Mouse (Mus musculus) adrenal gland, postnatal 4 days (tissue): ENCODE measurements around the gene Uchl1. TPM values are rescaled to one million over a fixed set of nuclear protein-coding genes. Genes with fewer than 3 reads are reported as not detected.

ENCODE experiments used
- DNase-seq, 2 experiments: peaks; one replicate each; pipeline ENCODE4 v3.0.0; 2021 to 2022; ENCODE audit warnings: low spot score in 2 of 2, mixed read lengths in 2 of 2
- total RNA-seq, 2 experiments: library from RNA; stranded (reverse); gene quantifications; 2 replicates each; pipeline ENCODE4 v1.2.3; 2021

Gene Uchl1
- total RNA-seq, 2 experiments from 2014 or later: 219 to 249 TPM

DNA sequence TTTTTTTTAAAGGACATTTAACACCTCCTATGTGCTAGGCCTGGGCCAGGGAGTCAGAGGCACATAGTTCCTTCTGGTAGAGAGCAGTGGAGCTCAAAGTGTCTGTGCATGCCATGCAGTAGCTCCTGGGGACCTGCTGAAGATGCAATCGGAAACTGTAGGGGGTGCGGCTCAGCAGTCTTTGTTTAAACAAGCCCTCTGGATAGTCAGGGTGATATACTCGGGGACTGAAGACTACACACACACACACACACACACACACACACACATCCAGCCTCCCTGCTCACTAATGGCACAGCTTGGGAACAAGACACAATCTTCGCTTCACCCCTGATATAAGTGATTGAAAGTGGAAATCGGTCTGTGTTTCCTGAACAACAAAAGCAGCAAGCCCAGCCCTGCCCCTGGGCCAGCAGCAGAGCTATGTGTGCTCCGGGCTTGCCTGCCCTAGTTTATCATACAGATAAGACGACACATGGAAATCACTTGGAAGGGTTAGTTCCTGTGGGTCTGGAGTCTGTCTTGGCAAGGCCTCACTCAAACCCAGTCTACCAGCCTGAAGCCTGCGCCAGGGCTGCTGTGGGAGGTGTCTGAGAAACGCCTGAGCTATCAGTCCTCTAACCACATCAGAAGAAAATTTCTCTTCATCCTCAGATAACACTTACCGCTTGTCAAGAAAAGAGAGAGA, 27.6 kb downstream of the Uchl1 start:
- DNase-seq: no peak

DNA sequence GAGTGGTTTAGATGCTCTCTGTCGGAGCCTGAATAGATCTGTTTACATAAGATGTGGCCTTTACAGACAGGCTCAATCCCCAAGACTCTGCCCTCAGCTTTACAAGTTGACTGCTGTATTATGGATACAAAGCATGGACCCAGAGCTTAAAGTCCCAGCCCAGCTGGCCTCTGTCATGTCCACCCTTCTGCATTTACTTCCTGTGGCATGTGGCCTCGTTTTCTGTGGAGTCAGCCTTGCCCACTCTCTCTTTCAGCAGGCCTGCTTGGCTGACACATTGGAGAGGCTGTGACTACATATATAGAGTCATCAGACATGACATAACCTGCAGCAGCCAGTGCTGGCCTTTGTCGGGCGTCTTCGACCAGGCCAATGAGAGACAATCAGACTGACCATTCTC, 32.0 kb downstream of the Uchl1 start:
- DNase-seq: no peak

DNA sequence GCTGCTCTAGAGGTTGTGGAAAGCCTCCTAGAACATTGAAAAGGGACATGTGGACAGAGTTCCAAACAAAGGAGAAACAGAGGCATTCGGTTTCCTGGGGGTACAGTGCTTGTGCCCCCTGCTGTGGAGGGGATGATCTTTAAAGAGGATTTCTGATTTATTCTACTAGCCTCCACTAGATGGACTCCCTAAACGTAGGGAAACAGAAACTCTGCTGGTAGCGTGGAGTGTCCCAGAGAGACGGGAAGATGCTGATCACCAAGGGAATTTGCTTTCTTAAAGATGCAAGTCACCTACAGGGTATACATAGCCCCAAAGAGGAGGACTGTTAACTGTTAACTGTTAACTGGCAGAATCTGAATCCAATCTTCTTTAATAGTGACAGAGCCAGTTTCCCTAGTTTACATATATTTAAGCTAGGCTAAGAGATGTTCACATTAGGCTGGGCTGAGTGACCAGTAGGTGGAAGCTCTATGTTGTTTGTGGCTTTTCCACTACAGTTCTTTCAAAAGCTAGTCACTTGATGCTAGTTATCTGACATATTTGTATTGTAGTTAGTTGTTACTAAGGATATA, 34.6 kb downstream of the Uchl1 start:
- DNase-seq: no peak

DNA sequence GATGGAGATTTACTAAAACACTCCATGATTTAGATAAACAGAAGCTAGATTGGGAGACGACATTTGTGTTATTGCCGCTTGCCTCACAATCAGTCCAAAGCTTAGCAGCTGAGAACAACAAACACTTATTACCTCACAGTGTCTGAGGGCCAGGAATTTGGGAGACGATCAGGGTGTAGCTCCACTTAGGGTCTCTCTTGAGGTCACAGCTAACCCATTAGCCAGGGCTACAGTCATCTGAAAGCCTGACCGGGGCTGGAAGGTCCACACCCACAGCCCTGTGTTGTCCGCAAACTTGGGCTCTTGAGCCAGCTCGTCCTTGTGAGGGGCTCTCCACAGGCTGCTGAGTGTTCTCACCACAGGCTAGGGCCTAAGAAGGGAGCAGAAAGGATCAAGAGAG, 36.9 kb downstream of the Uchl1 start:
- DNase-seq: no peak

DNA sequence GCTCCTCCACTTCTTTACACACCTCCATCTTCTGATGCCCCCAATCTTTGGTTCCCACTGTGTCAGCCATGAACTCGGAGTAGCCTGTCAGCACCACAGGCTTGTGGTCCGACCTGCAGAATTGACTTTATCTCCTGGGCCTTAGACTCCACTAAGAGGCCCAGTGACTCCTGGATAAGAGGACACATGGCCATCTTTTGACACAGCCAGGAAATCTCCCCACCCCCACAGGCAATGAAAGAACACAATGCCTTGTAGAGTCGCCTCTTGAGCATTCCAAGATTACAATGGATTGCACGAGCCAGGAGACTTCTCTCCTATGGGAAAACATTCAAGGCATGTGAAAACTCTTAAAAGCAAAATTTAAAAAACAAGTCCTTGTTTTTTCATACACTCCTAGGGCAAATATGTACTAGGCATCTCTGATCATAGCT, 39.6 kb downstream of the Uchl1 start:
- no peak for DNase-seq

DNA sequence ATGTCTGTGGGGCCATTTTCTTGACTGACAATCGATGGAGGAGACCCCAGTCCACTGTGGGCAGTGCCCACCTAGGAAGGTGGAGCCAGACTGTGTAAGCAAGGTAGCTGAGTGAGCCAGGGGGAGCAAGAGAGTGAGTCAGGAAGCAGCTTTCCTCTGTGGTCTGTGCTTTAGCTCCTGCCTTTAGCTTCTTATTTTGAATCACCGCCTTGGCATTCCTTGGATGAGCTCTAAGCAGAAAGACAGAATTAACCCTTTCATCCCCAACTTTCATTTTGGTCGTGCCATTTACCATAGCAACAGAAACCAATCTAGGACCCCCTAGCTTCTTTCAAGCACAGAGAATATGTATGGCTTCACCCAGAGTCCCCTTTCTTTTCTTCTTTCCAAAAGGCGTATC, 42.0 kb downstream of the Uchl1 start:
- no peak for DNase-seq

DNA sequence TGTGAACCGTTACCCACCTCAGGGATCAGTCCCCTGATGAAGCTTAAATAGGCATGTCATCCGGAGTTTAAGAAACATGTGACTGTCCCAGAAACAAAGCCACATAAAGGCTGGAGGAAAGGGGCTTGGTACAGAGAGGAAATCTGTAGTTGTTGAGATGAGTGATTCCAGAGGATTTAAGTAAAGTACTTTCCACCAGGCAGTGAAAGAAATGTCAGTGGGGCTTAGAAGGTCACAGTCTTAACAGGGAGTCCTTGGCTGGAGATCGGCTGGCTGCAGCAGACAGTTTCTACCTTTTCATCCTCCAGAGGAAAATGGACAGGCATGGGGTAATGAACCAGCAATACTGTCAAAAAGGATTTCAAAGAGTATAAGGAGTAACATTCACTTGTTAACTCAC, 42.5 kb downstream of the Uchl1 start:
- DNase-seq: no peak

DNA sequence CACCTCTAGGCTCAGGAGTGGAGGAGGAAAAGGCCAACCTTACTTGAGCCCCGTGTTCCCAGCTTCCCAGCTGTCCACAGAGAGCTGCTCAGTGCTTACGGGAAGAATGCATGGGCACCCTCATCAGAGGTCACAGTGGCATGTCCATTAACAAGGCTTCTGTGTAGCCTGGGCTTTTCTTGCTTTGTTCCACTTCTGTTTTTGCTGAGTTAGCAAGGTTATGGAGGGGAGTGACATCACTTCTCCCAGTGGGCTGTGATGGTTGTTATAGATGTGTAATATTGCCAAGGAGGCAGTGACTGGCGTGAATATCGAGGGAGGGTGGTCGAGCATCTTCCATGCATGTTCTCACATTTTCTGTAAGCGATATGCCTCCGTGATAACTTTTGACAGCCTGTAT, 43.0 kb downstream of the Uchl1 start:
- DNase-seq: no peak

DNA sequence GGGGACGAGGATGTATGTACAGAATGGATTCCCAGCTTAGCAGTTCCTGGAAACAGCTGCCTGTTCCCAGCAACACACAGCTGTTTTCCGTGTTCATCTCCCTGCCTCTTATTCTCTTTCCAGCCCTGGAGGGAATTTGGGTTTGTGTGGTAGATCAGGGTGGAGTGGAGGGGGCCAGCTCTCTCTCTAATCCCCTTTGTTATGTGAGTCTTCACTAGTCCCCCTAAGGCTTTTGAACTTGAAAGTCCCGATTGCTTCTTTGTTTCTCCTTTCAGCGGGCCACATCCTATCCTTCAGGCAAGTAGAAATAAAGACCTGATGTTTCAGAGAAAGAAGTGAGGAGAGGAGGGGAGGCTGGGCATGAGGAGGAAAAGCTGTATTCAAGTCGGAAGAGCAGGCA, 45.0 kb downstream of the Uchl1 start:
- DNase-seq: no peak

DNA sequence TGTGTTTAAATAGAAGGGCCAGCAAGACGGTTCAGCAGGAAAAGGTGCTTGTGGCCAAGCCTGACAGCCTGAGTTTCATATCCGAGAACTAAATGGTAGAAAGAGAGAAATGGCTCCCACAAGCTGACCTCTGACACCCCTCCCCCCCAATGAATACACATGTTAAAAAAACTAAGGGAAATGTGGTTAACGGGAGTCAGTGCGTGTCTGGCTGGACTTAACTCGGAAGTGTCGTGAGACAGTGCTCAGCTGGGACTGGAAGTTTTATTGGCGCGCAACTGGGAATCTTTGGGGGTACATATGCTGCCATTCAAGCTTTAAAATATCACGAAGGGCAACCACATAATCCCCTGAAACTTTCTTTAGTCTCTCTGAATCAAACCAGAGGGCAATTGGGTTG, 46.7 kb downstream of the Uchl1 start:
- no peak for DNase-seq

DNA sequence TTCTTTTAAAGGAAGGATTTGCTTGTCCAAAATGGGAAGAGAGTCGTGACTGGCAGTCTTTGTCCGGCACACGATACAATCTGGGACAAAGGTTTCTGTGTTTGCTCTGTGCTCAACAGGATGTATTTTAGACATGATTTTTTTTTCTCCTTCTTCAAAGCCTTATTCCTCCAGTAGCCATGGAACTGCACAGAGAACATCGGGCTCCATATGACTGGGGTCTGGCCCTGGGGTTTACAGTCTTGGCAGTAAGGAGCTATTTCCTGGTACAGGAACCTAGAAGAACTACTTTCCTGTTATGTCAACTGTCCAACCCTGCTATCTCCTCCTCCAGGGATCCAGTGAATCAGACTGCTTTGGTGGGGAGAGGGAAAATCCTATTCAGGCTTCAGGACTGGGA, 47.1 kb downstream of the Uchl1 start:
- DNase-seq: no peak

DNA sequence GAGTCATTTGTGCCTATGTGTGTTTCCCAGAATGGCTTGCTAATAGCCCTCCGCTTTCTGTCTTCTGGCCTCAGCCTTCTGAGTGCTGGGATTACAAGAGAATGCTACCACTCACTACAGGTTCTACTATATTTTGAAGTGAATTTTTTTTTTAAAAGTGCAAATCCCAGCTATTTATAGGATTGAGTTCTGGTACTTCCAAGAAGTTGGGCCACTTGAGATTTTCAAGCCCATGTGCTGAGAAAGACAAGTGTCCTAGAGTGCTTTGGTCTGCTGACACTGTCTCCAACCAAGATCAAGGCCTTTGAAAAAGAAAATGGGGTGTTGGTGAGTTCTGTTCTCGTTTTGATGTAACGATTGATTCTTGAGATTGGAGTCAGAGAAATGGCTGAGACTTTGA, 47.7 kb downstream of the Uchl1 start:
- DNase-seq: no peak

DNA sequence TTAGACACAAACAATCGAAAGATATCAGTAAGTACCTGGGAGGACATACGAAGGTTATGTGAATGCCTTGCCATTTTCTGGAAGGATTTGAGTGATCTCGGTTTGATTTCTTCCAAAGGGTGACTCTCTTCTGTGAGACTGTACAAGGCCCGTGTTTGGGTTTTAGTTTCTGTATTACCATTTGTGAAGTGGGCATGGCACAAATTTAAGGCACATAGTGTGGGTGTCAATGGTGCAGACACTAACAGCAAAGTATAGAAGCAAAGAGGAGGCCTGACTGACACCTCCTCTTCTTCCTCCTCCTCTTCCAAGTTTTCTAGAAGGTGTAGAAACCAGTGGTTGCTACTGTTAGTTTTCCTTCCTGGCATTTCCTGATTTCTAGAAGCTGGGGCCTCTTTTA, 53.4 kb downstream of the Uchl1 start:
- DNase-seq: no peak

DNA sequence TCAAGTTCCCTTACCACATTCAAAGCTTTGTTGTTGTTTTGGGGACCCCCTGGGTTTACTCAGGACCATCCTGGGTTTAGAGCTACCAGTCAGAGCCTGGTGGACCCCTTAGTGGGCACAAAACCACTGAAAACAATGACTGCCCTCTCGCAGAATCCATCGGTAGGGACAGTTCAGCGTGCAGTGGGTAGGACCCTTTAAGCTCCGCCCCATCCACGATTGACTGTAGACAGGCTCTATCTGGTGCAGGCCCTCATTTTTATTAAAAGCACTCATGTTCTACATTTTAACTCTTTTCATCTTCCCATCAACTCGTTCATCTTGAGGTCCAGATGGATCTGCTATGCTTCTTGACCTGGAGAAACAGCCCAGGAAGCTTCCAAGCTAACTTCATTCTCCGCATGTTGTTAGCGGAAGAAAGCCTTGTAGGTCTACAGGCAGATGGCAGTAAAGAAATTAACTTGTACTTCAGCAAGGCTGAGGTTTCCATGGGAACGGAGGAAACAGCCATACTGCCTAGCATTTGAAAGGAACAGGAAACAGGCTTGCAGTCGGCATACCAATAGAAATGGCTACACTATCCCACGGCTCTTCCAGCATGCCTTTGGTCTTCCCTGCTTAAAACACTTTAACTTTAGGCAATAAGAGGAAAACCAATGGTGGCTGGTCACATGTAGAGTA, 54.9 kb downstream of the Uchl1 start:
- DNase-seq: no peak

DNA sequence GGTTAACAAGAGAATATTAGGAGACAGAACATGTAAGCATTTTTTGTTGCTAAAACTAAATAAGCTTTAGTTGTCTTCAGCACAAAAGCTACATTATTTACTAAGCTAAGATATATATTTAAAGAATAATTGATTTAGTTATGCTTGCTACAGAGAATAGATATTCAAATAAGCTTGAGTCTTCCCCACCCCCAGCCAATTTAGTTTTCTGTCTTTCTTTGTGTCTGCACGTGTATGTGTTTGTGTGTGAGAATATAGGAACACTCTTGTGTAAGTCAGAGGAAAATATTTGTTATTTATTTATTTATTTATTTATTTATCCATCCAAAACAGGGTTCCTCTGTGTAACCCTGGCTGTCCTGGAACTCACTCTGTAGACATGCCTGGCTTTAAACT, 55.4 kb downstream of the Uchl1 start:
- DNase-seq: no peak

DNA sequence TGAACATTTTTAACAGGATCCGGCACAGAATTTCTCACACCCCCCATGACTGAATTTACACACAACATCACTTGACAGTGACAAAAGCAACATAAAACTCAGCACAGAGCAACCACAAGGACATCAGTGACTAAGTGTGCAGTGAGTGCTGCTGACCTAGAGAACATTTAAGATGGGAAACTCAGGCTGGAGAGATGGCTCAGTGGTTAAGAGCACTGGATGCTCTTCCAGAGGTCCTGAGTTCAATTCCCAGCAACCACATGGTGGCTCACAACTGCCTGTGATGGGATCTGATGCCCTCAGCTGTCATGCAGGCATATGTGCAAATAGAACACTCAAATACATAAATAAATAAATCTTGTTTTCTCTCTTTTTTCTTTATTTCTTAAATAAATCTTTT, 57.7 kb downstream of the Uchl1 start:
- DNase-seq: no peak

Other genes starting within 250 kb of the Uchl1 start
- gene Apbb2, start 57.3 kb upstream of the Uchl1 start, total RNA-seq: 10 to 100 TPM; 69.4 to 79.6 TPM
- gene Limch1, start 69.7 kb downstream of the Uchl1 start, total RNA-seq: 100 to 1,000 TPM; 150 to 161 TPM